Mouse (Mus musculus) naive thymus-derived CD4-positive, alpha-beta T cell, adult 2 months (primary cell): ENCODE data around the gene Tmem87b.

Source experiments
- DNase-seq: peaks from one replicate; pipeline ENCODE4 v3.0.0-alpha.2; 2011; ENCODE audit warnings: low read depth

The Tmem87b gene

DNA sequence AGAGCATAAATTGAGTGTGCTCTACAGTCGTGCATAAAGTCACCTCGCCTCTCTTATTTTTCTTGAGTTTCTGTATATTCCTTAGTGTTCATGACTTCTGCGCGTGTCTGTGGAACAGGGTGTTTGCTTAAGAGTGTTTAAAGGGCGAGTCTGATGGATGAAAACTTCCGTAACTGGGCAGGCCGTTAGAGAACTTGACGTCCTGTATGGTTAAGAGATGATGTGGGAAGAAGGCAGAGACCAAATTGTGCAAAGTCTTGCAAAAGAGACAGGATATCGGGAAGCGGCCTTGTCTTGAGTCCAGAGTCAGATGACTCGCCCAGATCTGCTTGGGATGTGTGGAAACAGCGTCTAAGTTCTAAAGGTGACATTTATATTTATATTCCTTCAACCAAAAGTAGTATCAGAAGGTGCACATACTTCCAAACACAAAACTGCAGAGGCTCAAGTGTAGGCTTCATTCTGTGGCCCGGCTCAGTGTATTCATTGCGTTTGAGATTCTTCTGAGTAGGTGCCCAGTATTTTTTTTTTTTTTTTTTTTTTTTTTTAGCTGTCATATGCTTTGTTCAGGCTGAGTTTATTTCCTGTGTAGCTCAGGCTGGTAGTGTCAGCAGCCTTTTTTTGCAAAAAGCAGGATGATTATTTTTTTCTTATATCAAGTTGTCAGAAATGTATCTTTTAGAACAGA lies 1.2 kb downstream of the Tmem87b start:
- DNase-seq, result no peak

DNA sequence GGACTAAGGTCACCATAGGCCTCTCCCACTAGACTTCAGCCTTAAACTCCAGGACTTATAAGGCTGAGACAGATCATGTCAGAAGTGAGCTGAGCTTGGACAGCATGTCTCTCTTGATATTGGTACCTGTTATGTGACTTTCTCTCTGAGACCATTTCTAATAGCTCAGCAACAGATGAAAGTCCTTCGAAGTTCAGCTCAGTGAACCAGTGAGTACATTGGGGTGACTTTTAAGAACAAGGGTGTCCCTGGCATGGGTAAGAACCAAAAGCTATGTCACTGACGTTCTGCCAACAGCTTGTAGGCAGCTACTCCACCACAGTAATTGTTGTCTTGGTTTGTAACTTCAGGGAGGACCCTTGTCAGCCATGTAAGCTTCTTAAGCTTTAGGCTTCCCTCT lies 2.7 kb downstream of the Tmem87b start:
- DNase-seq, result no peak

- no peak for DNase-seq
These were observed 6.0 kb downstream of the Tmem87b start for GRCm38 (mm10) chr2:128823893-128824292.

DNA sequence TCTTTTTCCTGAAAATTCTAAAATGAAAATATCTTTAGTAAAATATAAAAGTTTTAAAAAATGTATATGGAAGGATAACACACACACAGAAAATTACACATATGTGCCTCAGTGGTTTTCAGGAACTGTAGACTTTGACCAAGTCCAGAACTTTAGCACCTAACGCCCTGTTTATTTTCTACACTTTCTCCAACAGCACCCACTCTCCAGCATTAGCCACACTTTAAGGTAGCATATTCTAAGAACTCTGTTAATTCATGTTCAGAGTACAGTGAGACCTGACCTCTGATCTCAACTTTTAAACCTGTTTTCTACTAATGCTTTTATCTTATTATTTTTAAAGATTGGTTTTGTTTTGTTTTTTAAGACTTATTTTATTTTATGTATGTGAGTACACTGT lies 9.9 kb downstream of the Tmem87b start:
- DNase-seq, result no peak

- no peak for DNase-seq
These were observed 14.7 kb downstream of the Tmem87b start for GRCm38 (mm10) chr2:128832611-128833010.

- no peak for DNase-seq
These were observed 15.1 kb downstream of the Tmem87b start for GRCm38 (mm10) chr2:128833035-128833434.

DNA sequence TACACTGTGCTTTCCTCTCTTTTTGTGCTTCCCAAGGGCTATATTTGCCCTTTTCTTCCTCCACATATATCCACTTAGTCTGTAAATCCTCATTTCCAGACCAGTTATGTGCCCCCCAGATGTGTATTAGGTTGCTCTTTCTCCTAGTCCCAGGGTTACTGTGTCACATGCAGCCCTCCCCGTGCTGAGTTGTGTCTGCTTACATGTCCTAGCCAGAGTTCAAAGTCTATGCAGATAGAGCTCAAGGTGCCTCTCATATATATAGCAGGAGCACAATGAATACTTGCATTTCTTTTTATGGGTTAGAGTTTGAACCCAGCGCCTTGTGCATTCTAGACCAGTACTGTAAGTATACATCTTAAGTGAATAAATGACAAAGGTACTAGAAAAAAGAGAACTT lies 15.5 kb downstream of the Tmem87b start:
- no peak for DNase-seq

- DNase-seq, result no peak
These were observed 19.6 kb downstream of the Tmem87b start for GRCm38 (mm10) chr2:128837531-128837930.

DNA sequence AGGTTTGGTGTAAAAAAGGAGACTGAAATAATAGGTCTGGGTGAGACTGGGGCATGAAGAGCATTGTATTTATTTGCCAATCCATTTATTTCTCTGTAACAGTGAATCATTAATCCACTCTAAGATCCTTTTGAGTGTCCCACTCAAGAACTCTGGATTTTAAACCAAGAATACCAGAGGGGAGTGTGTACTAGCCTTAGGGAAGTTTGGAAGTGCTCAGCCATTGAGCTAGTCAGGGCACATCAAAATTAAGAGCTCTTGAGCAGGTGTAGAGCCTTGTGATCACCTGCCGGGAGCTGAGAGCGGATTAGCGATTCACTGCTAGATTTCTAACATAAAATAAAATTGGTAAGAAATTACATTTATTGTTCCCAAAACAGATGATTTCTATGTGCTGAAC lies 20.7 kb downstream of the Tmem87b start:
- DNase-seq, result no peak

DNA sequence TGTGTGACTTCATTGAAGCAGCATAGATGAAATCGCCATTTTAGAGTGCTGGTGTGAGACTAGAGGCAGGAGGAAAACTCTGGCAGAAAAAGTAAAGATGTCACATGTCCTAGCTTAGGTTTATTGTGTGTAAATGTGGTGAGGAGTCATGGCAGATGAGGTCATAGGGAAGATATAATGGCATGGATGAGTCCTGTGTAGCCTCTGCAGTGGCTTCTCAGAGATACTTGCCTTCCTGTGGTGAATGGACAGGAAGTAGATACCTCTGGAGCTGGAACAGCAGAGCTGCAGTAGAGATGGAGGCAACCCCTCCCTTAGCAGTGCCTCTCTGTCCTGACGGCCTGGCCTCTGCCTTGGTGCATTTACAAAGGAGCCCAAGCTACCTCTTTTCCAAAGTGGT lies 21.6 kb downstream of the Tmem87b start:
- DNase-seq, result no peak

- DNase-seq, result no peak
These were observed 24.5 kb downstream of the Tmem87b start for GRCm38 (mm10) chr2:128842437-128842836.

GRCm38 (mm10) chr2:128850036-128850435 lies 32.1 kb downstream of the Tmem87b start:
- no peak for DNase-seq

GRCm38 (mm10) chr2:128856673-128857072 lies 38.8 kb downstream of the Tmem87b start:
- peak; percentile 11 for DNase-seq

GRCm38 (mm10) chr2:128858962-128859361 lies 41.0 kb downstream of the Tmem87b start:
- DNase-seq, result no peak

DNA sequence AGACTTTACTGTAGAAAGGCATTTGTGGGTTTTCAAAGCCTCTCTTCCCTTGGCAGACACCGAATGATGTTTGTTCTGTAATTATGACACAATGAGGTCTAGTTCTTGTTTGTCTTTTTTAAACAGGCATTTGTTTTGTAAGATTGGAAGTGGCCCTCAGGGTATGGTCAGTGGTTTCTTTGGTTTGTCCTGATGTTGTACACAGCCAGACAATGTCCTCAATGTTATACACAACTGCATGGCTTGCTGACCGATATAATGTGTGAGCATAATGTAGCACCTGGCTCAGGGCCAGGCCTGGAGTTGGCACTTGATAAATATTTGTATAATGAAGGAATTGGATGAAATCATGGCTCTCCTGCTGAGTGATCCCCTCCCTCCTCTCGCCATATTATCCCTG lies 41.9 kb downstream of the Tmem87b start:
- DNase-seq, result no peak

GRCm38 (mm10) chr2:128862636-128863035 lies 44.7 kb downstream of the Tmem87b start, which contains the start of gene Fbln7:
TSS of gene Fbln7 (plus strand) at chr2:128862981.
- DNase-seq, result no peak

- no peak for DNase-seq
These were observed 45.9 kb downstream of the Tmem87b start for GRCm38 (mm10) chr2:128863777-128864331.

GRCm38 (mm10) chr2:128865061-128865460 lies 47.1 kb downstream of the Tmem87b start:
- no peak for DNase-seq

DNA sequence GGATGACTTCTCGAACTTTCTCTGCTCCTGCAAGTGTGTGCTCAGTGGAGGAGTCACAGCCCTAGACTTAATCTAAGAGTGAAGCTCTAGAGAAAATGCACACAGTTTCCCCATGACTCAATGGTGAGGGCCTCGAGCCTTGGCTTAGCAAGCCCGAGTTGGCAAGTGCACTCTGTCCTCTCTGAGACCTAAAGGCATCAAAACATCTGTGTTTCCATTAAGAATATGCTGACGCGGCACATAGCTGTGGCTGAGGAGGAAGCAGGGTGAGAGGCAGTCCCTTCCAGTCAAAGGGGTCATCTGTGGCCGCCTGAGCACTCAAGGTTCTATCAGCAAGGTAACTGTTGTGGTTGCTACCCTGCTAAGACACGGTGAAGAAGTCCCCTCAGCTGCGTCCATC lies 53.7 kb downstream of the Tmem87b start:
- DNase-seq, result no peak

DNA sequence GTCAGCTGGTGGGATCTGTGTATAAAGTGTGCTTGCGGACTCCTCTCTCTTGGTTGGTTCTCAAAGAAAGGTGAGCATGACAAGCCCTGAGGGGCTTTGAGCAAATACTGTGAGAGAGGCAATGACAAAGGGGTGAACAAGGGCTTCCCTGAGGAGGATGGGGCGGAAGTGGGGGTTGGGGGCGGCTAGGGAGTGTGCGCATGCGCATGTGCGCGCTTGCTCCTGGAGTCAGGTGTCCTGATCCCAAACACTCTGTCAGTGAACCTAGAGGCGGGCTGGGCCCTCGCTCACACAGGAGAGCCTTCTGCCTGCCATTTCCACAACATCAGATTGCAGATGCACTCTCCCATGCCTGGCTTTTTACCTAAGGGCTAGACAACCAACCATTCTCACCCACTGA lies 54.3 kb downstream of the Tmem87b start:
- DNase-seq, result no peak

- no peak for DNase-seq
These were observed 57.6 kb downstream of the Tmem87b start for GRCm38 (mm10) chr2:128875526-128875925.

GRCm38 (mm10) chr2:128881236-128881635 lies 63.3 kb downstream of the Tmem87b start:
- DNase-seq, result peak; percentile 46

DNA sequence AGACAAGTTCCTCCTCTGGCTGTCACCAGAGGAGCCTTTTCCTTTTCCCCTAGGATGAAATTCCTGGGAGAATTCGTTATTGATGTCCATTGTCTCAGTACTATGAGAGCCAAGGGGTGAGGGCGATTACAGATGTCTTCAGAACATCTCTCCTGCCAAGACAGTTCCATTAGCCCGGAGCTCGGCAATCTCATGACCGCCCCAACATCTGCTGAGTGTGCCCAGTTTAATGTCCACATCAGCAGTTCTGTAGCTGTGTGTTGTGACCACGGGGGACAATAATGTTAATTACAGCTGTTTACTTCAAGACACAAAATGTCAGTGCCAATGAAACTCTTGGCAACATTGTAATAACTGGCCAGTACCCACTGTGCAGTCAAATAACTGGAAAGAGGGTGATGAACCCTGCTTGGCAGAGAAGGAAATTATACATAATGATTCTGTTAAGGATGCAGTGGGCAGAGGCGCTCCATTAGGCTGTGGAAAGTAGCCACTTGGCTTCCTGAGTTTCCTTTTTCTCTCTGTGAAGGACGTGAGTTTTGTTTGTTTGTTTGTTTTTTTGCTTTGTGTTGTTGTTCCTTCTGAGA lies 67.4 kb downstream of the Tmem87b start:
- DNase-seq, result no peak
